22 mouse cellular contexts compared by ENCODE assay signal in the genomic region with DNA sequence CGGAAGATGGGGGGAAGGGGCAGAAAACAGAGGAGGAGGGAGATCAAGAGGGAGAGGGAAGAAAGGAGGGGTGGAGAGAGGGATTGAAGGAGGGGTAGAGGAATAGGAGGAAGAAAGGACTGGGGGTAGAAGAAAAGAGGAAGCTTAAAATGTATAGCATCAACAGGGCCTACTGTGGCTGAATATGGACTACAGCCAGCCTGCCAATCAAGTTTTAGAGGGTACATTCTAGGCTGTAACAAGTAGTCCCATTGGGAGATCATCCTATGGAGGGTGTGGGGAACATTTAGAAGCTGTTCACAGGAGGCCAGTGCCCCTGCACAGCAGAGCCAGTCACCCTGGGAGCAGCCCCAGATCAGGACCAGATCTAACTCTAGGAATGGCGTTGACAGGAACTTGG.
"Had no signal": no experiment of that assay in that cellular context is flagged by ENCODE, and none has a peak within 500 bp of the region (broad histone marks: within the 10 kb centered on the region; RNA-seq: fewer than 3 reads in every experiment).

No protein-coding gene starts in this region.

- H3K9me3 ChIP-seq: limb, embryonic 12.5 days; limb, embryonic 15.5 days; midbrain, embryonic 12.5 days; midbrain, embryonic 15.5 days; neural tube, embryonic 12.5 days; neural tube, embryonic 15.5 days had no signal

- DNase-seq: kidney, postnatal 14 days; kidney, postnatal 4 days; left cerebral cortex, postnatal 4 days; liver, postnatal 0 days; lung, embryonic 14.5 days; right cerebral cortex, adult 18-20 months; right cerebral cortex, postnatal 14 days; right cerebral cortex, postnatal 4 days; thymus, adult 2 months; thymus, postnatal 14 days; thymus, postnatal 4 days had no signal

- ATAC-seq: liver, postnatal 0 days; lung, postnatal 0 days; midbrain, embryonic 15.5 days had no signal

- H3K4me2 ChIP-seq: limb, embryonic 12.5 days; limb, embryonic 15.5 days; liver, embryonic 11.5 days; lung, embryonic 14.5 days; midbrain, embryonic 12.5 days; midbrain, embryonic 15.5 days; neural tube, embryonic 12.5 days; neural tube, embryonic 15.5 days had no signal

- H3K9ac ChIP-seq: limb, embryonic 12.5 days; limb, embryonic 15.5 days; liver, embryonic 14.5 days; liver, postnatal 0 days; lung, embryonic 14.5 days; midbrain, embryonic 12.5 days; midbrain, embryonic 15.5 days; neural tube, embryonic 12.5 days; neural tube, embryonic 15.5 days had no signal

- H3K36me3 ChIP-seq: limb, embryonic 12.5 days; limb, embryonic 15.5 days; midbrain, embryonic 12.5 days; midbrain, embryonic 15.5 days; neural tube, embryonic 12.5 days; neural tube, embryonic 15.5 days had no signal

- H3K4me3 ChIP-seq: limb, embryonic 12.5 days; limb, embryonic 15.5 days; midbrain, embryonic 12.5 days; midbrain, embryonic 15.5 days; neural tube, embryonic 12.5 days; neural tube, embryonic 15.5 days had no signal

- H3K27me3 ChIP-seq: limb, embryonic 12.5 days; limb, embryonic 15.5 days; midbrain, embryonic 12.5 days; neural tube, embryonic 12.5 days; neural tube, embryonic 15.5 days had no signal

- H3K27ac ChIP-seq: limb, embryonic 12.5 days; limb, embryonic 15.5 days; liver, embryonic 14.5 days; macrophage; midbrain, embryonic 12.5 days; midbrain, embryonic 15.5 days; neural tube, embryonic 12.5 days; neural tube, embryonic 15.5 days; stomach, postnatal 0 days had no signal
